In the genomic region with DNA sequence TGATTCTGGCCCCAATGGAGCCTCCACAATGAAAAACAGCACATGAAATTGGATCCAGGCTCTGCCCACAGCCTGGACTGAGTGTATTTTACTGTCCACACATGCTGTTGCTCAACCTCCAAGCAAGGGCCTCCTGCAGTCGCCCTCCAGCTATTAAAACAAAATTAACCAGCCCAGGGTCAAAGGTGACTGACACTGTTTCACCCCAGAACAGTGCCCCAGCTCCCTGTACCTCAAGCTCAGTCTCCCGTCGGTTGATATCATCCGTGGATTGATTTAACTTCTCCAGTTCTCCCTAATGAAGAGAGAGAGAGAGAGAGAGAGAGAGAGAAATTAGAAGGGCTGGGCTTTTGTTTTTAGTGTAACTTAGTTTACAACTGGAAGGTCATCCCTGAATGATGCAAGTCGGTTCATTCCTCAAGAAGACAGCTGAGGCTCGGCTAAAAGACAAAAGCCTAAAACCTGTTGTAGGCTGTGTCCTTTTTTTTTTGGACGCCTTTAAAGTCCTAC, we compare ENCODE assay signal across 8 mouse cellular contexts. TPM values are rescaled to one million over a fixed set of nuclear protein-coding genes. Genes with fewer than 3 reads are reported as not detected.
A peak's percentile ranks its signal among the peaks of the same experiment; 100 is the strongest.
DNase-seq lines count a peak whose midpoint lies in the region; ATAC-seq lines count a peak whose summit lies in the region.

No protein-coding gene starts in this region.

- peak overlapping the region in 1 of 2 experiments; percentile 86; a peak in 1 of 4 replicates for H3K4me3 ChIP-seq in heart, embryonic 14.5 days (ENCODE audit: control insufficient read depth in 1 of 2, insufficient read depth in 1 of 2, low read depth in 1 of 2, low read length in 2 of 2)
- H3K4me3 ChIP-seq in midbrain, embryonic 16.5 days (ENCODE audit: low read depth, low read length) = peak overlapping the region; percentile 92

- DNase-seq in 3T3-L1 (ENCODE audit: low read depth, low spot score) = peak; percentile 77
- peak; percentile 11 for DNase-seq in MN1 (ENCODE audit: low spot score)
- DNase-seq in kidney, postnatal 25 days = peak; percentile 72 to 86
- DNase-seq in natural killer cell, adult 2 months (ENCODE audit: low spot score in 2 of 2) = no peak
- DNase-seq in right cerebral cortex, postnatal 36 days (ENCODE audit: low spot score in 2 of 2) = no peak
- DNase-seq in thymus, postnatal 36 days = no peak

- peak overlapping the region; percentile 99 for H3K4me2 ChIP-seq in heart, embryonic 14.5 days (ENCODE audit: low read length)
- H3K4me2 ChIP-seq in midbrain, embryonic 16.5 days (ENCODE audit: low read length) = peak overlapping the region; percentile 65

- peak overlapping the region; percentile 34; the same call in 1 of the 2 replicates for H3K9ac ChIP-seq in heart, embryonic 14.5 days (ENCODE audit: low read length)
- peak overlapping the region; percentile 17 for H3K9ac ChIP-seq in midbrain, embryonic 16.5 days (ENCODE audit: low read depth, low read length)

- no peaks in the 10 kb centered on the region for H3K36me3 ChIP-seq in heart, embryonic 14.5 days (ENCODE audit: control insufficient read depth, insufficient read depth, low read length)
- peaks cover 2% of the 10 kb centered on the region; the same call in 1 of the 2 replicates for H3K36me3 ChIP-seq in midbrain, embryonic 16.5 days (ENCODE audit: control insufficient read depth, insufficient read depth, low read length)

- WGBS in heart, embryonic 14.5 days = 61% methylated on average over 7 of the region's 7 CpGs
- WGBS in midbrain, embryonic 16.5 days = 40% methylated on average over 7 of the region's 7 CpGs

- no peak for ATAC-seq in heart, embryonic 14.5 days (ENCODE audit: insufficient number of reproducible peaks, insufficient read depth, low FRiP score, low read depth)
- no peak for ATAC-seq in midbrain, embryonic 16.5 days

- peaks cover 10 to 11% of the 10 kb centered on the region in 2 experiments for H3K4me1 ChIP-seq in heart, embryonic 14.5 days (ENCODE audit: control insufficient read depth in 2 of 2, insufficient read depth in 2 of 2, low read length in 2 of 2)
- H3K4me1 ChIP-seq in midbrain, embryonic 16.5 days (ENCODE audit: control insufficient read depth, insufficient read depth, low read length) = peaks cover 36% of the 10 kb centered on the region

- no peaks in the 10 kb centered on the region for H3K27me3 ChIP-seq in heart, embryonic 14.5 days (ENCODE audit: control insufficient read depth, insufficient read depth, low read length)
- no peaks in the 10 kb centered on the region for H3K27me3 ChIP-seq in midbrain, embryonic 16.5 days (ENCODE audit: control insufficient read depth, insufficient read depth, low read depth, low read length)

- no peak overlapping the region for H3K27ac ChIP-seq in heart, embryonic 14.5 days (replicated peaks in 1 of 2; ENCODE audit: control insufficient read depth in 1 of 2, insufficient read depth in 1 of 2, low read depth in 2 of 2, low read length in 2 of 2)
- no peak overlapping the region for H3K27ac ChIP-seq in midbrain, embryonic 16.5 days (ENCODE audit: low read length)

- H3K9me3 ChIP-seq in heart, embryonic 14.5 days (ENCODE audit: control insufficient read depth, low read length) = no peaks in the 10 kb centered on the region
- no peaks in the 10 kb centered on the region for H3K9me3 ChIP-seq in midbrain, embryonic 16.5 days (replicated peaks; ENCODE audit: control insufficient read depth, low read length, poor library complexity, severe bottlenecking)

RNA-seq across cellular contexts. Expression of gene Sh3bp5, which starts 2.0 kb away (rescaled TPM):
- 13.0 and 13.5 TPM in 2 replicates for polyA plus RNA-seq in heart, embryonic 14.5 days (2014; fragmentation: Nextera tagmentation; extraction: Ambion mirVana)
- polyA plus RNA-seq in midbrain, embryonic 16.5 days (2015; fragmentation: Nextera tagmentation; extraction: Ambion mirVana) = 156 and 158 TPM in 2 replicates

Comparison
In these comparisons a context has a peak if more than half of its experiments do, and no peak if none do; other contexts are left out.
1. DNase-seq: peak in 3T3-L1 (single experiment), MN1 (single experiment) and kidney, postnatal 25 days (2 of 2); none in natural killer cell, adult 2 months (0 of 2), right cerebral cortex, postnatal 36 days (0 of 2) and thymus, postnatal 36 days (0 of 2).
2. RNA of gene Sh3bp5, which starts 2.0 kb away (polyA plus RNA-seq): 156 to 158 TPM in midbrain, embryonic 16.5 days; 13.0 to 13.5 TPM in heart, embryonic 14.5 days; every median in the first group is over 10 times any median in the second.